8 mouse cellular contexts compared by ENCODE assay signal in the genomic region with DNA sequence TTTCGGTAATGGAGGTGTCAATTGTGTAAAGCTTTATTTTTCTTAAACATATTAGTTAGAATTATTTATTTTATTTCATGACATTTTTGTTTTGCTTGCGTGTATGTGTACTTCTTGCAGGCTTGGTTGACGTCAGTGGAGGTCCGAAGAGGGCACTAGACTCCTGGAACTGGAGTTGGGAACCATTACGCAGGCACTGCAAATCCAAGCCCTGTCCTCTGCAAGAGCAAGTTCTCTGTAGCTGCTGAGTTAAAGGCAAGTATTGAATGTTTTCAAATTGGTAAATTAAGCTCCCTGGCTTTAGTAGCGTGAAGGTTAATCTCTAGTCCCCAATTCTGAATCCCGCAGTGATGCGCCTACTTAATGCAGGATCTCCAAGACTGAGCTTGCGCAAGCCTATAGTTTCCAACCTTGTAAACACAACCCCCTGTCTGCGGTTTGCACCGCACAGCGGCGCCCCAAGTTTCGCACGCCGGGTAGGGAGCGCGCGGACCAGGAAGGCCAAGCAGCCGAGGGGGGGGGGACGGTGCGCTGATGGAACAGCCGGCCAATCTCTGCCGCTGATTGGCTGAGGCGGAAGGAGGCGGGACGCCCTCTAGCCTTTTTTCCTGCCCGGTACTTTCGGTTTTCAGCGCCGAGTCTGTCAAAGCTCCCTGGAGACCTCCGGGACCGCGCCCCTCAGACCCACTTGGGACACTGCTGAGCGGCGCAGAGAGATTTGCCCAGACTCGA. TPM values are rescaled to one million over a fixed set of nuclear protein-coding genes. Genes with fewer than 3 reads are reported as not detected.
DNase-seq lines count a peak whose midpoint lies in the region; ATAC-seq and TF ChIP-seq lines count a peak whose summit lies in the region.

Gene Stat1, plus strand, starts transcription at position 581 of the 732 bp plus-strand sequence.

- peak; percentile 88 for ATAC-seq in cerebellum, adult (ENCODE audit: insufficient number of reproducible peaks, low FRiP score, low TSS enrichment)
- peak; percentile 97 for ATAC-seq in forebrain, embryonic 14.5 days
- ATAC-seq in neural tube, embryonic 15.5 days (ENCODE audit: low FRiP score): peak; percentile 95

- peak; percentile 91 for DNase-seq in forebrain, embryonic 14.5 days (ENCODE audit: low spot score)
- peak; percentile 84 to 86 for DNase-seq in heart, postnatal 14 days
- peak; percentile 85 for DNase-seq in layer of hippocampus, adult 11-12 months (ENCODE audit: low spot score)
- DNase-seq in lung, adult 18-20 months: peak; percentile 88 to 91
- peak; percentile 87 for DNase-seq in testis, postnatal 14 days (ENCODE audit: low spot score)

- TF ChIP-seq EP300 in ES-Bruce4 (IDR thresholded peaks at IDR 0.05; ENCODE audit: insufficient read depth, low read depth, low read length): peak; percentile 74; the same call in 1 of the 2 replicates

- H3K4me3 ChIP-seq in ES-Bruce4 (ENCODE audit: low read depth, low read length): peak within 1 kb of the TSS; percentile 87
- H3K4me3 ChIP-seq in forebrain, embryonic 14.5 days (ENCODE audit: low read depth, low read length): peak within 1 kb of the TSS; percentile 81
- peak within 1 kb of the TSS; percentile 92 for H3K4me3 ChIP-seq in neural tube, embryonic 15.5 days (replicated peaks)

- no peaks in the 10 kb centered on the region for H3K9me3 ChIP-seq in ES-Bruce4 (replicated peaks; ENCODE audit: control insufficient read depth, insufficient read depth, low read length, poor library complexity, severe bottlenecking)
- no peaks in the 10 kb centered on the region for H3K9me3 ChIP-seq in forebrain, embryonic 14.5 days (replicated peaks; ENCODE audit: control insufficient read depth, low read length)
- no peaks in the 10 kb centered on the region for H3K9me3 ChIP-seq in neural tube, embryonic 15.5 days (replicated peaks)

- H3K4me2 ChIP-seq in forebrain, embryonic 14.5 days (ENCODE audit: low read length): peak within 1 kb of the TSS; percentile 90
- H3K4me2 ChIP-seq in neural tube, embryonic 15.5 days: peak within 1 kb of the TSS; percentile 89

- H3K4me1 ChIP-seq in ES-Bruce4 (ENCODE audit: control insufficient read depth, insufficient read depth, low read length): peaks cover 2% of the 10 kb centered on the region
- H3K4me1 ChIP-seq in forebrain, embryonic 14.5 days (ENCODE audit: control insufficient read depth, insufficient read depth, low read length): no peaks in the 10 kb centered on the region
- peaks cover 17% of the 10 kb centered on the region for H3K4me1 ChIP-seq in neural tube, embryonic 15.5 days

- TF ChIP-seq POLR2A in ES-Bruce4 (IDR thresholded peaks at IDR 0.05; ENCODE audit: insufficient read depth, low read length): no peak

- H3K27ac ChIP-seq in ES-Bruce4 (ENCODE audit: insufficient read depth, low read length): peak within 1 kb of the TSS; percentile 22; the same call in 1 of the 2 replicates
- H3K27ac ChIP-seq in forebrain, embryonic 14.5 days (ENCODE audit: low read depth, low read length): no peak within 1 kb of the TSS
- peak within 1 kb of the TSS; percentile 71 for H3K27ac ChIP-seq in neural tube, embryonic 15.5 days (replicated peaks)

- peak; percentile 2 for TF ChIP-seq CTCF in ES-Bruce4 (IDR thresholded peaks at IDR 0.05; ENCODE audit: low read depth, low read length)

- H3K9ac ChIP-seq in ES-Bruce4 (ENCODE audit: low read depth, poor library complexity, severe bottlenecking): peak within 1 kb of the TSS; percentile 54
- peak within 1 kb of the TSS; percentile 76 for H3K9ac ChIP-seq in forebrain, embryonic 14.5 days (ENCODE audit: low read length)
- peak within 1 kb of the TSS; percentile 71 for H3K9ac ChIP-seq in neural tube, embryonic 15.5 days (replicated peaks)

- H3K27me3 ChIP-seq in ES-Bruce4 (ENCODE audit: control insufficient read depth, insufficient read depth, low read length, poor library complexity, severe bottlenecking): no peaks in the 10 kb centered on the region
- H3K27me3 ChIP-seq in forebrain, embryonic 14.5 days (replicated peaks; ENCODE audit: control insufficient read depth, insufficient read depth, low read length): no peaks in the 10 kb centered on the region
- H3K27me3 ChIP-seq in neural tube, embryonic 15.5 days (replicated peaks): peaks cover 2% of the 10 kb centered on the region; the same call in 1 of the 2 replicates

- WGBS in forebrain, embryonic 14.5 days: 3% methylated on average over 37 of the region's 37 CpGs
- WGBS in neural tube, embryonic 15.5 days: 4% methylated on average over 37 of the region's 37 CpGs

- H3K36me3 ChIP-seq in ES-Bruce4 (ENCODE audit: control insufficient read depth, insufficient read depth, low read length, poor library complexity, severe bottlenecking): no peaks in the 10 kb centered on the region
- no peaks in the 10 kb centered on the region for H3K36me3 ChIP-seq in forebrain, embryonic 14.5 days (ENCODE audit: control insufficient read depth, insufficient read depth, low read length)
- no peaks in the 10 kb centered on the region for H3K36me3 ChIP-seq in neural tube, embryonic 15.5 days

- intact Hi-C loops in heart, postnatal 14 days (cut with DNase I): loop anchor here (10.0 kb wide), 1 partner anchor 644 kb away; the partner anchor contains the start of gene Nabp1

RNA-seq across cellular contexts. Expression of gene Stat1, which starts in this region (rescaled TPM):
- 7.5 and 10.1 TPM in 2 replicates for polyA plus RNA-seq in ES-Bruce4 (2011; ENCODE audit: insufficient read depth, insufficient read length, low read depth, missing spikeins)
- 12.9 and 13.1 TPM in 2 replicates for polyA plus RNA-seq in forebrain, embryonic 14.5 days (2014; fragmentation: Nextera tagmentation; extraction: Ambion mirVana)
- total RNA-seq in heart, postnatal 14 days (2021): 10 to 100 TPM; 22.2 to 22.7 TPM
- polyA plus RNA-seq in neural tube, embryonic 15.5 days (2015; fragmentation: Nextera tagmentation; extraction: Ambion mirVana): 16.6 and 49.0 TPM in 2 replicates
